Mouse (Mus musculus): ENCODE measurements around the gene Ubap2l.

DNA sequence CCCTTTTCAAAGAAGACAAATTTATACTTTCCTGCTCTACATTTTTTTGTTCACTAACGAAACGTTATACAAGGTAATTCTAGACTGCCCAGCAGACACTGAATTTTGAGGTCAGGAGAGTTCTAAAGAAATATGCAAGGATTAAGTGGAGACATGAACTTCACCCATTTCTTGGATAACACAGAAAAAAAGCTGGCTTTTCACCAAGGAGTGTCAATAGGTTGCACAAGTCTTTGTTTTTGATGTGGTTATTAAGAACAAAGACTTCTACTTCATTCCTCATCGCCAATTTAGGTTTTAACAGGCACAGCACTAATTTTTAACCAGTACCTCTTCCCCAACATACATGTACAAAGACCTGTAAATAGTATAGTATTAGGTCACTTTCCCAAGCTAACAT lies 2.7 kb downstream of the Ubap2l start:
- no peak for TF ChIP-seq CTCF (IDR thresholded peaks at IDR 0.05; ENCODE audit: low read depth, low read length)
- no peak for TF ChIP-seq POLR2A (IDR thresholded peaks at IDR 0.05; ENCODE audit: extremely low read depth, insufficient read depth, low read length)

Data from liver, adult 2 months (tissue).